Mouse (Mus musculus) brain, embryonic 14.5 days (tissue): ENCODE measurements at regions not wholly inside any gene's neighbourhood (a gene's known extent, or its start where the extent isn't known, plus 50 kb on each side); places are given as distances from the start of the nearest gene placed in this dataset.
A peak's percentile ranks its signal among the peaks of the same experiment; 100 is the strongest.

Source experiments
- DNase-seq: peaks from one replicate; pipeline ENCODE4 v3.0.0-alpha.2; 2011; ENCODE audit warnings: low read depth
- CTCF ChIP-seq: fragments of 200-500 bp; IDR thresholded peaks from 2 replicates; pipeline ENCODE4 v1.5.1; 2012; ENCODE audit warnings: inconsistent platforms, mild to moderate bottlenecking, moderate library complexity, borderline replicate concordance; ENCODE audit not compliant: insufficient read depth, insufficient read length; ENCODE audit errors: extremely low read depth
- POLR2A ChIP-seq: fragments of 200-500 bp; IDR thresholded peaks from 2 replicates; pipeline ENCODE4 v1.6.1; 2012; ENCODE audit warnings: mild to moderate bottlenecking, inconsistent platforms, borderline replicate concordance; ENCODE audit not compliant: poor library complexity, insufficient read depth, insufficient read length, severe bottlenecking; ENCODE audit errors: extremely low read depth

GRCm38 (mm10) chr17:45811632-45812221, 78.1 kb upstream of the 1600014C23Rik start:
- DNase-seq, result no peak
- no peak for TF ChIP-seq POLR2A
- no peak for TF ChIP-seq CTCF

GRCm38 (mm10) chr17:45809728-45810127, 76.1 kb upstream of the 1600014C23Rik start:
- TF ChIP-seq CTCF, result peak; percentile 30; the same call in 1 of the 2 replicates
- TF ChIP-seq POLR2A, result no peak
- no peak for DNase-seq

- TF ChIP-seq POLR2A (no peak), CTCF (no peak)
- no peak for DNase-seq
These were observed 74.7 kb upstream of the 1600014C23Rik start for GRCm38 (mm10) chr17:45808374-45808773.

GRCm38 (mm10) chr17:45807452-45807851, 73.8 kb upstream of the 1600014C23Rik start:
- DNase-seq, result peak; percentile 91

GRCm38 (mm10) chr17:45806831-45807230, 73.2 kb upstream of the 1600014C23Rik start:
- DNase-seq, result no peak
- TF ChIP-seq CTCF, result no peak
- TF ChIP-seq POLR2A, result no peak

More at GRCm38 (mm10) chr17:45807452-45807851, 73.8 kb upstream of the 1600014C23Rik start:
- TF ChIP-seq CTCF (no peak), POLR2A (no peak)

- no peak for TF ChIP-seq CTCF
- no peak for TF ChIP-seq POLR2A
- DNase-seq, result no peak
These were observed 72.8 kb upstream of the 1600014C23Rik start for GRCm38 (mm10) chr17:45806430-45806829.

- TF ChIP-seq POLR2A, result no peak
- TF ChIP-seq CTCF, result peak; percentile 52; the same call in 1 of the 2 replicates
- DNase-seq, result peak; percentile 86
These were observed 71.9 kb upstream of the 1600014C23Rik start for GRCm38 (mm10) chr17:45805471-45806082.

GRCm38 (mm10) chr17:45803331-45803730, 69.7 kb upstream of the 1600014C23Rik start:
- no peak for TF ChIP-seq POLR2A
- TF ChIP-seq CTCF, result no peak
- no peak for DNase-seq

GRCm38 (mm10) chr17:45802439-45802838, 68.8 kb upstream of the 1600014C23Rik start:
- no peak for DNase-seq
- TF ChIP-seq POLR2A, result no peak

- TF ChIP-seq POLR2A, result no peak
- TF ChIP-seq CTCF, result no peak
- no peak for DNase-seq
These were observed 66.1 kb upstream of the 1600014C23Rik start for GRCm38 (mm10) chr17:45799725-45800124.

- no peak for DNase-seq
These were observed 65.4 kb upstream of the 1600014C23Rik start for GRCm38 (mm10) chr17:45798996-45799395.

GRCm38 (mm10) chr17:45798456-45798855, 64.8 kb upstream of the 1600014C23Rik start:
- TF ChIP-seq CTCF (no peak), POLR2A (no peak)
- no peak for DNase-seq

More at GRCm38 (mm10) chr17:45798996-45799395, 65.4 kb upstream of the 1600014C23Rik start:
- TF ChIP-seq POLR2A, result no peak
- TF ChIP-seq CTCF, result no peak

- no peak for DNase-seq
- no peak for TF ChIP-seq POLR2A
- no peak for TF ChIP-seq CTCF
These were observed 63.5 kb upstream of the 1600014C23Rik start for GRCm38 (mm10) chr17:45797121-45797520.
